Mouse (Mus musculus): ENCODE data around the gene Fndc3a.
A peak's percentile ranks its signal among the peaks of the same experiment; 100 is the strongest.

Gene Fndc3a

GRCm38 (mm10) chr14:72671911-72672310 lies 37.9 kb downstream of the Fndc3a start:
- no peak for DNase-seq

- DNase-seq, result no peak
Observed at GRCm38 (mm10) chr14:72670987-72671386, 38.8 kb downstream of the Fndc3a start.

GRCm38 (mm10) chr14:72649268-72649667 lies 60.5 kb downstream of the Fndc3a start:
- no peak for DNase-seq

GRCm38 (mm10) chr14:72645512-72645911 lies 64.3 kb downstream of the Fndc3a start:
- no peak for DNase-seq

GRCm38 (mm10) chr14:72644620-72645019 lies 65.2 kb downstream of the Fndc3a start:
- DNase-seq, result no peak

GRCm38 (mm10) chr14:72638507-72638906 lies 71.3 kb downstream of the Fndc3a start:
- DNase-seq, result no peak

GRCm38 (mm10) chr14:72633571-72633970 lies 76.2 kb downstream of the Fndc3a start:
- DNase-seq, result no peak

- DNase-seq, result no peak
Observed at GRCm38 (mm10) chr14:72625411-72625810, 84.4 kb downstream of the Fndc3a start.

- peak in 1 of 2 experiments; percentile 22 for DNase-seq
Observed at GRCm38 (mm10) chr14:72604077-72604476, 105.7 kb downstream of the Fndc3a start.

- DNase-seq, result no peak
Observed at GRCm38 (mm10) chr14:72603194-72603521, 106.6 kb downstream of the Fndc3a start.

GRCm38 (mm10) chr14:72602521-72603193 lies 107.1 kb downstream of the Fndc3a start:
- DNase-seq, result peak; percentile 96 to 97

GRCm38 (mm10) chr14:72601381-72602305 lies 108.2 kb downstream of the Fndc3a start:
- no peak for DNase-seq

- DNase-seq, result no peak
Observed at GRCm38 (mm10) chr14:72600375-72600774, 109.4 kb downstream of the Fndc3a start.

GRCm38 (mm10) chr14:72598976-72599740 lies 110.6 kb downstream of the Fndc3a start:
- no peak for DNase-seq

- peak; percentile 18 to 29 for DNase-seq
Observed at GRCm38 (mm10) chr14:72594191-72594590, 115.6 kb downstream of the Fndc3a start.

GRCm38 (mm10) chr14:72589415-72589814 lies 120.4 kb downstream of the Fndc3a start:
- no peak for DNase-seq

- DNase-seq, result no peak
Observed at GRCm38 (mm10) chr14:72582979-72583378, 126.8 kb downstream of the Fndc3a start.

- DNase-seq, result no peak
Observed at GRCm38 (mm10) chr14:72580991-72581390, 128.8 kb downstream of the Fndc3a start.

GRCm38 (mm10) chr14:72576283-72576682 lies 133.5 kb downstream of the Fndc3a start:
- DNase-seq, result no peak

- no peak for DNase-seq
Observed at GRCm38 (mm10) chr14:72563941-72564340, 145.9 kb downstream of the Fndc3a start.

GRCm38 (mm10) chr14:72558795-72559194 lies 151.0 kb downstream of the Fndc3a start:
- DNase-seq, result no peak

GRCm38 (mm10) chr14:72555846-72556245 lies 154.0 kb downstream of the Fndc3a start:
- DNase-seq, result no peak

GRCm38 (mm10) chr14:72536392-72537017 lies 173.3 kb downstream of the Fndc3a start:
- DNase-seq, result peak; percentile 70 to 77
